13 mouse cellular contexts compared by ENCODE assay signal in genomic region chr12:70766319-70766718, GRCm38 (mm10).
"Had no signal": no experiment of that assay in that cellular context is flagged by ENCODE, and none has a peak within 500 bp of the region (broad histone marks: within the 10 kb centered on the region; RNA-seq: fewer than 3 reads in every experiment).

No protein-coding gene starts in this region.

- DNase-seq: lung, adult 18-20 months; lung, embryonic 14.5 days; lung, postnatal 10 days; lung, postnatal 4 days; midbrain, embryonic 14.5 days; retina, postnatal 1 day; right cerebral cortex, adult 18-20 months; right cerebral cortex, postnatal 25 days; right cerebral cortex, postnatal 4 days; spleen, adult 18-20 months; thymus, adult 18-20 months; thymus, postnatal 14 days; thymus, postnatal 36 days had no signal
